ENCODE assay signal across 21 mouse cellular contexts in the genomic region with DNA sequence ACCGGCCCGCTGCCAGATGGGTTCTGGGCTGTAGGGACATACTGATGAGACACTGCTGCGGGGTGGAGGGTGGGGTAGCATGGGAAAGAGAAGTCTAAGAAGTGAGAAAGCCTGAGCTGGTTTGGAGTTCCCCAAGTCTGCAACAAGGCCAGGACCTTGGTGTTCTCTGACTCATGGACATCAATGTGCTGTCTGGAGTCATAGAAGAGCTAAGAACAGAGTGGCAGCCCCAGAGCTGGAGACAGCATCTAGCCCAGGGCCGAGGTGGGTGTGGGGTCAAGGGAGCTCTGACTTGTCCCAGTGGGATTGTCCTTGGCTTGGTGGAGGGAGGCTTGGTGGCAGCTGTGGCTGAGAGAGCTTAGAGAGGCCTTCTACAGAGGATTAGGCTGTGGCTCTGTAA.
A peak's percentile ranks its signal among the peaks of the same experiment; 100 is the strongest.
DNase-seq lines count a peak whose midpoint lies in the region; ATAC-seq and TF ChIP-seq lines count a peak whose summit lies in the region.
"Had no signal": no experiment of that assay in that cellular context is flagged by ENCODE, and none has a peak within 500 bp of the region (broad histone marks: within the 10 kb centered on the region; RNA-seq: fewer than 3 reads in every experiment).

No protein-coding gene starts in this region.

- no peaks in the 10 kb centered on the region for H3K36me3 ChIP-seq in kidney, postnatal 0 days (ENCODE audit: insufficient read depth, low read length)
- no peaks in the 10 kb centered on the region for H3K36me3 ChIP-seq in kidney, embryonic 16.5 days (ENCODE audit: insufficient read depth, low read length)
- no peaks in the 10 kb centered on the region for H3K36me3 ChIP-seq in heart, embryonic 12.5 days
- H3K36me3 ChIP-seq: embryonic facial prominence, embryonic 12.5 days; embryonic facial prominence, embryonic 15.5 days; heart, embryonic 10.5 days; hindbrain, embryonic 12.5 days; hindbrain, embryonic 15.5 days had no signal

- H3K27me3 ChIP-seq in kidney, postnatal 0 days (ENCODE audit: insufficient read depth, low read length): no peaks in the 10 kb centered on the region
- no peaks in the 10 kb centered on the region for H3K27me3 ChIP-seq in kidney, embryonic 16.5 days (ENCODE audit: insufficient read depth, low read length)
- H3K27me3 ChIP-seq in heart, embryonic 12.5 days (replicated peaks): no peaks in the 10 kb centered on the region
- H3K27me3 ChIP-seq: embryonic facial prominence, embryonic 12.5 days; embryonic facial prominence, embryonic 15.5 days; hindbrain, embryonic 12.5 days; hindbrain, embryonic 15.5 days had no signal

- no peak for DNase-seq in kidney, postnatal 0 days (ENCODE audit: low spot score)
- DNase-seq in adrenal gland, postnatal 10 days: peak; percentile 29
- DNase-seq in adrenal gland, postnatal 36 days: peak; percentile 62 to 73
- DNase-seq: B cell, adult 2 months; cerebellum, adult 11-12 months; cerebellum, adult 8-10 months; cerebellum, postnatal 25 days; forebrain, postnatal 0 days; gastrocnemius, postnatal 25 days; heart, adult 2 months; kidney, adult 2 months had no signal

- H3K27ac ChIP-seq in kidney, postnatal 0 days: no peak overlapping the region
- no peak overlapping the region for H3K27ac ChIP-seq in kidney, embryonic 16.5 days (ENCODE audit: low read length)
- H3K27ac ChIP-seq in heart, embryonic 12.5 days (ENCODE audit: poor library complexity, severe bottlenecking): no peak overlapping the region
- H3K27ac ChIP-seq: embryonic facial prominence, embryonic 12.5 days; embryonic facial prominence, embryonic 15.5 days; heart, adult 2 months; heart, embryonic 10.5 days; hindbrain, embryonic 12.5 days; hindbrain, embryonic 15.5 days had no signal

- H3K4me1 ChIP-seq in kidney, postnatal 0 days (replicated peaks; ENCODE audit: insufficient read depth, low read length): no peaks in the 10 kb centered on the region
- H3K4me1 ChIP-seq in kidney, embryonic 16.5 days (ENCODE audit: insufficient read depth, low read length): no peaks in the 10 kb centered on the region
- no peaks in the 10 kb centered on the region for H3K4me1 ChIP-seq in heart, embryonic 12.5 days (replicated peaks)
- H3K4me1 ChIP-seq: embryonic facial prominence, embryonic 12.5 days; embryonic facial prominence, embryonic 15.5 days; heart, embryonic 10.5 days; hindbrain, embryonic 12.5 days; hindbrain, embryonic 15.5 days had no signal

- WGBS in kidney, postnatal 0 days: 93% methylated on average over 4 of the region's 4 CpGs
- whole genome bisulfite sequencing in kidney, embryonic 16.5 days: 90% methylated on average over 4 of the region's 4 CpGs
- 77% methylated on average over 4 of the region's 4 CpGs for WGBS in heart, embryonic 12.5 days

- H3K4me2 ChIP-seq in kidney, postnatal 0 days (ENCODE audit: low read length): no peak overlapping the region
- no peak overlapping the region for H3K4me2 ChIP-seq in kidney, embryonic 16.5 days (replicated peaks; ENCODE audit: low read depth, low read length)
- no peak overlapping the region for H3K4me2 ChIP-seq in heart, embryonic 12.5 days
- H3K4me2 ChIP-seq: embryonic facial prominence, embryonic 12.5 days; embryonic facial prominence, embryonic 15.5 days; hindbrain, embryonic 12.5 days; hindbrain, embryonic 15.5 days had no signal

- no peaks in the 10 kb centered on the region for H3K9me3 ChIP-seq in kidney, postnatal 0 days (replicated peaks; ENCODE audit: low read length)
- no peaks in the 10 kb centered on the region for H3K9me3 ChIP-seq in kidney, embryonic 16.5 days (ENCODE audit: low read length)
- no peaks in the 10 kb centered on the region for H3K9me3 ChIP-seq in heart, embryonic 12.5 days (replicated peaks)
- H3K9me3 ChIP-seq: embryonic facial prominence, embryonic 12.5 days; embryonic facial prominence, embryonic 15.5 days; heart, embryonic 10.5 days; hindbrain, embryonic 12.5 days; hindbrain, embryonic 15.5 days had no signal

- TF ChIP-seq CTCF in kidney, postnatal 0 days (IDR thresholded peaks at IDR 0.05; ENCODE audit: low read depth): no peak

- no peak overlapping the region for H3K9ac ChIP-seq in kidney, postnatal 0 days (ENCODE audit: low read depth, low read length)
- no peak overlapping the region for H3K9ac ChIP-seq in kidney, embryonic 16.5 days (replicated peaks; ENCODE audit: low read length)
- H3K9ac ChIP-seq in heart, embryonic 12.5 days: no peak overlapping the region
- H3K9ac ChIP-seq: embryonic facial prominence, embryonic 12.5 days; embryonic facial prominence, embryonic 15.5 days; forebrain, postnatal 0 days; hindbrain, embryonic 12.5 days; hindbrain, embryonic 15.5 days had no signal

- 0 out of 2 replicates have a peak, but pooled peaks have one; percentile 13 for ATAC-seq in kidney, postnatal 0 days (replicated peaks; ENCODE audit: low FRiP score, low read depth)
- no peak for ATAC-seq in kidney, embryonic 16.5 days (ENCODE audit: low FRiP score, low TSS enrichment)
- no peak for ATAC-seq in heart, embryonic 12.5 days (ENCODE audit: insufficient number of reproducible peaks, low FRiP score)
- ATAC-seq in CD4-positive, CD25-positive, alpha-beta regulatory T cell, adult 4 months: no peak
- ATAC-seq: forebrain, embryonic 14.5 days; forebrain, postnatal 0 days; intestine, postnatal 0 days had no signal

- H3K4me3 ChIP-seq in kidney, postnatal 0 days (replicated peaks; ENCODE audit: low read depth, low read length): no peak overlapping the region
- H3K4me3 ChIP-seq in kidney, embryonic 16.5 days (ENCODE audit: low read length): no peak overlapping the region
- H3K4me3 ChIP-seq in heart, embryonic 12.5 days: no peak overlapping the region
- H3K4me3 ChIP-seq: embryonic facial prominence, embryonic 12.5 days; embryonic facial prominence, embryonic 15.5 days; heart, adult 2 months; heart, embryonic 10.5 days; hindbrain, embryonic 12.5 days; hindbrain, embryonic 15.5 days had no signal
